Mouse (Mus musculus): ENCODE measurements around the gene Edc3.

GRCm38 (mm10) chr9:57706496-57706895 lies 1.8 kb upstream of the Edc3 start:
- TF ChIP-seq CTCF (IDR thresholded peaks at IDR 0.05) = no peak
- no peak for TF ChIP-seq EP300 (IDR thresholded peaks at IDR 0.05)
